Mouse (Mus musculus) spleen, adult 2 months (tissue): ENCODE measurements around the gene Fam227a.

ENCODE experiments used
- CTCF ChIP-seq: fragments of 200-500 bp; IDR thresholded peaks from 2 replicates; pipeline ENCODE4 v1.5.1; 2011; ENCODE audit warnings: mild to moderate bottlenecking, inconsistent platforms; ENCODE audit not compliant: insufficient read depth, insufficient read length, insufficient replicate concordance; ENCODE audit errors: extremely low read depth
- POLR2A ChIP-seq: fragments of 200-500 bp; IDR thresholded peaks from 2 replicates; pipeline ENCODE4 v1.6.1; 2011; ENCODE audit warnings: low read depth, low read length, inconsistent platforms

- TF ChIP-seq CTCF = no peak
- no peak for TF ChIP-seq POLR2A
Observed at GRCm38 (mm10) chr15:79645483-79645882, 13.3 kb downstream of the Fam227a start.
